Mouse (Mus musculus) CH12.LX (cell line): ENCODE measurements around the gene Scarb1. TPM values are rescaled to one million over a fixed set of nuclear protein-coding genes. Genes with fewer than 3 reads are reported as not detected.

Experiments used
- DNase-seq: peaks from one replicate; pipeline ENCODE4 v3.0.0-alpha.2; 2013; ENCODE audit errors: extremely low read depth
- H3K27ac ChIP-seq: 2 replicates; pipeline ENCODE4 v1.5.1; 2012; ENCODE audit warnings: low read depth, mild to moderate bottlenecking, control low read depth, moderate library complexity; ENCODE audit not compliant: insufficient read depth
- H3K27me3 ChIP-seq: replicated peaks from 2 replicates; pipeline ENCODE3; 2012; ENCODE audit warnings: inconsistent platforms
- H3K36me3 ChIP-seq, 2 experiments: replicated peaks in 1 of 2; 2 replicates each; pipeline versions ENCODE3 to v1.6.1; 2012; ENCODE audit warnings: inconsistent platforms in 1 of 2, low read length in 1 of 2, mild to moderate bottlenecking in 1 of 2, mixed read lengths in 1 of 2, moderate library complexity in 1 of 2; ENCODE audit not compliant: control insufficient read depth in 1 of 2, insufficient read depth in 1 of 2
- H3K4me1 ChIP-seq, 2 experiments: 2 replicates each; pipeline ENCODE4 v1.6.1; 2012; ENCODE audit warnings: inconsistent platforms in 1 of 2, moderate library complexity in 1 of 2; ENCODE audit not compliant: insufficient read depth in 2 of 2, control insufficient read depth in 1 of 2
- H3K4me2 ChIP-seq: 2 replicates; pipeline ENCODE4 v1.6.1; 2012; ENCODE audit warnings: low read depth, mild to moderate bottlenecking, control low read depth; ENCODE audit not compliant: poor library complexity, insufficient read depth, severe bottlenecking
- H3K4me3 ChIP-seq, 3 experiments: fragments of 150-350 bp in 1 of 3; sonication (generic) in 1 of 3; replicated peaks in 1 of 3; 2 replicates each; pipeline versions ENCODE3 to v1.5.1; 2011 to 2012; ENCODE audit warnings: low read depth in 2 of 3, low read length in 2 of 3, mild to moderate bottlenecking in 2 of 3, moderate library complexity in 2 of 3, control low read depth in 1 of 3, improper control_type of control experiment in 1 of 3, inconsistent platforms in 1 of 3, mixed read lengths in 1 of 3; ENCODE audit not compliant: poor library complexity in 1 of 3
- H3K79me2 ChIP-seq: replicated peaks from 2 replicates; pipeline ENCODE4 v1.6.1; 2012; ENCODE audit warnings: mild to moderate bottlenecking, moderate library complexity; ENCODE audit not compliant: control insufficient read depth, poor library complexity, insufficient read depth, severe bottlenecking; ENCODE audit errors: extremely low read depth
- H3K9ac ChIP-seq: 2 replicates; pipeline ENCODE4 v1.6.1; 2012; ENCODE audit warnings: low read depth, mild to moderate bottlenecking, control low read depth, moderate library complexity; ENCODE audit not compliant: insufficient read depth
- H3K9me3 ChIP-seq: replicated peaks from 2 replicates; pipeline ENCODE3; 2012; ENCODE audit warnings: low read length, inconsistent platforms, mixed read lengths
- BHLHE40 ChIP-seq: IDR thresholded peaks from 2 replicates; pipeline ENCODE4 v1.6.1; 2011; ENCODE audit warnings: mild to moderate bottlenecking, low read depth, low read length, improper control_type of control experiment
- CHD1 ChIP-seq: IDR thresholded peaks from 2 replicates; pipeline ENCODE4 v1.6.1; 2012; ENCODE audit warnings: low read depth, low read length, improper control_type of control experiment, inconsistent platforms
- CHD2 ChIP-seq: IDR thresholded peaks from 2 replicates; pipeline ENCODE4 v1.6.1; 2011; ENCODE audit warnings: low read length, improper control_type of control experiment
- CTCF ChIP-seq, 2 experiments: IDR thresholded peaks in 1 of 2; conservative IDR thresholded peaks in 1 of 2; 2 replicates each; pipeline ENCODE4 v1.5.1; 2011 to 2012; ENCODE audit warnings: low read depth in 2 of 2, low read length in 2 of 2, improper control_type of control experiment in 1 of 2, inconsistent platforms in 1 of 2, mild to moderate bottlenecking in 1 of 2, moderate library complexity in 1 of 2
- E2F4 ChIP-seq: IDR thresholded peaks from 2 replicates; pipeline ENCODE4 v1.6.1; 2011; ENCODE audit warnings: low read depth, low read length, improper control_type of control experiment; ENCODE audit not compliant: insufficient replicate concordance
- ELF1 ChIP-seq: IDR thresholded peaks from 2 replicates; pipeline ENCODE4 v1.6.1; 2014; ENCODE audit warnings: low read depth, mild to moderate bottlenecking, inconsistent platforms, low read length, improper control_type of control experiment
- EP300 ChIP-seq: IDR thresholded peaks from 2 replicates; pipeline ENCODE4 v1.6.1; 2011; ENCODE audit warnings: low read length, improper control_type of control experiment
- ETS1 ChIP-seq: conservative IDR thresholded peaks from 2 replicates; pipeline ENCODE4 v1.6.1; 2012; ENCODE audit warnings: low read depth, mild to moderate bottlenecking, inconsistent platforms, low read length, improper control_type of control experiment, moderate library complexity
- GABPA ChIP-seq: IDR thresholded peaks from 2 replicates; pipeline ENCODE4 v1.6.1; 2012; ENCODE audit warnings: low read depth, low read length, improper control_type of control experiment, inconsistent platforms; ENCODE audit not compliant: insufficient replicate concordance
- HCFC1 ChIP-seq: IDR thresholded peaks from 2 replicates; pipeline ENCODE4 v1.6.1; 2012; ENCODE audit warnings: low read depth, mild to moderate bottlenecking, inconsistent platforms, low read length, improper control_type of control experiment
- IRF4 ChIP-seq: IDR thresholded peaks from 2 replicates; pipeline ENCODE4 v1.6.1; 2014; ENCODE audit warnings: low read depth, mild to moderate bottlenecking, inconsistent platforms, low read length, improper control_type of control experiment
- JUN ChIP-seq: IDR thresholded peaks from 2 replicates; pipeline ENCODE4 v1.6.1; 2011; ENCODE audit warnings: low read depth, mild to moderate bottlenecking, low read length, improper control_type of control experiment, moderate library complexity; ENCODE audit not compliant: insufficient read depth
- JUND ChIP-seq: conservative IDR thresholded peaks from 2 replicates; pipeline ENCODE4 v1.6.1; 2011; ENCODE audit warnings: low read depth, low read length, improper control_type of control experiment
- KAT2A ChIP-seq: IDR thresholded peaks from 2 replicates; pipeline ENCODE4 v1.6.1; 2012; ENCODE audit warnings: low read length, improper control_type of control experiment, inconsistent platforms; ENCODE audit not compliant: insufficient replicate concordance
- MAFK ChIP-seq: IDR thresholded peaks from 2 replicates; pipeline ENCODE4 v1.6.1; 2011; ENCODE audit warnings: low read length, improper control_type of control experiment; ENCODE audit not compliant: insufficient replicate concordance
- MAX ChIP-seq: IDR thresholded peaks from 2 replicates; pipeline ENCODE4 v1.6.1; 2011; ENCODE audit warnings: low read length, improper control_type of control experiment
- MAZ ChIP-seq: IDR thresholded peaks from 2 replicates; pipeline ENCODE4 v1.6.1; 2012; ENCODE audit warnings: low read depth, mild to moderate bottlenecking, inconsistent platforms, low read length, improper control_type of control experiment, moderate library complexity
- MEF2A ChIP-seq: IDR thresholded peaks from 2 replicates; pipeline ENCODE4 v1.6.1; 2014; ENCODE audit warnings: low read depth, mild to moderate bottlenecking, inconsistent platforms, low read length, improper control_type of control experiment, borderline replicate concordance
- MXI1 ChIP-seq: IDR thresholded peaks from 2 replicates; pipeline ENCODE4 v1.6.1; 2011; ENCODE audit warnings: mild to moderate bottlenecking, low read depth, low read length, improper control_type of control experiment
- MYC ChIP-seq: IDR thresholded peaks from 2 replicates; pipeline ENCODE4 v1.6.1; 2011; ENCODE audit warnings: low read depth, mild to moderate bottlenecking, improper control_type of control experiment, low read length
- NELFE ChIP-seq: IDR thresholded peaks from 2 replicates; pipeline ENCODE4 v1.6.1; 2011; ENCODE audit warnings: low read depth, low read length, improper control_type of control experiment
- NRF1 ChIP-seq: IDR thresholded peaks from 2 replicates; pipeline ENCODE4 v1.6.1; 2014; ENCODE audit warnings: low read depth, mild to moderate bottlenecking, inconsistent platforms, low read length, improper control_type of control experiment, moderate library complexity
- PAX5 ChIP-seq: IDR thresholded peaks from 2 replicates; pipeline ENCODE4 v1.6.1; 2012; ENCODE audit warnings: low read length, inconsistent platforms, mixed read lengths
- POLR2A ChIP-seq: IDR thresholded peaks from 2 replicates; pipeline ENCODE4 v1.6.1; 2011; ENCODE audit warnings: low read depth, mild to moderate bottlenecking, improper control_type of control experiment, low read length
- POLR2AphosphoS2 ChIP-seq: IDR thresholded peaks from 2 replicates; pipeline ENCODE4 v1.6.1; 2011; ENCODE audit warnings: low read depth, low read length, improper control_type of control experiment
- RAD21 ChIP-seq: IDR thresholded peaks from 2 replicates; pipeline ENCODE4 v1.6.1; 2011; ENCODE audit warnings: low read depth, mild to moderate bottlenecking, low read length, improper control_type of control experiment, moderate library complexity
- RCOR1 ChIP-seq: conservative IDR thresholded peaks from 2 replicates; pipeline ENCODE4 v1.6.1; 2012; ENCODE audit warnings: low read depth, mild to moderate bottlenecking, inconsistent platforms, low read length, improper control_type of control experiment
- SIN3A ChIP-seq: IDR thresholded peaks from 2 replicates; pipeline ENCODE4 v1.6.1; 2012; ENCODE audit warnings: low read length, improper control_type of control experiment, inconsistent platforms
- SMC3 ChIP-seq: IDR thresholded peaks from 2 replicates; pipeline ENCODE4 v1.6.1; 2011; ENCODE audit warnings: low read depth, low read length, improper control_type of control experiment
- TBP ChIP-seq: conservative IDR thresholded peaks from 2 replicates; pipeline ENCODE4 v1.6.1; 2011; ENCODE audit warnings: low read depth, low read length, improper control_type of control experiment
- TCF12 ChIP-seq: IDR thresholded peaks from 2 replicates; pipeline ENCODE4 v1.6.1; 2014; ENCODE audit warnings: low read depth, mild to moderate bottlenecking, inconsistent platforms, low read length, improper control_type of control experiment
- UBTF ChIP-seq: IDR thresholded peaks from 2 replicates; pipeline ENCODE4 v1.6.1; 2012; ENCODE audit warnings: low read depth, mild to moderate bottlenecking, inconsistent platforms, low read length, improper control_type of control experiment, moderate library complexity
- USF1 ChIP-seq: IDR thresholded peaks from 2 replicates; pipeline ENCODE4 v1.6.1; 2014; ENCODE audit warnings: low read depth, mild to moderate bottlenecking, inconsistent platforms, low read length, improper control_type of control experiment
- USF2 ChIP-seq: conservative IDR thresholded peaks from 2 replicates; pipeline ENCODE4 v1.6.1; 2011; ENCODE audit warnings: low read depth, low read length, improper control_type of control experiment
- ZC3H11A ChIP-seq: IDR thresholded peaks from 2 replicates; pipeline ENCODE4 v1.6.1; 2012; ENCODE audit warnings: low read depth, mild to moderate bottlenecking, inconsistent platforms, low read length, improper control_type of control experiment
- ZKSCAN1 ChIP-seq: IDR thresholded peaks from 2 replicates; pipeline ENCODE4 v1.6.1; 2012; ENCODE audit warnings: low read depth, inconsistent platforms, low read length, improper control_type of control experiment, borderline replicate concordance
- ZMIZ1 ChIP-seq: IDR thresholded peaks from 2 replicates; pipeline ENCODE4 v1.6.1; 2012; ENCODE audit warnings: low read depth, mild to moderate bottlenecking, inconsistent platforms, low read length, improper control_type of control experiment
- ZNF384 ChIP-seq: IDR thresholded peaks from 2 replicates; pipeline ENCODE4 v1.6.1; 2012; ENCODE audit warnings: low read depth, low read length, improper control_type of control experiment, inconsistent platforms
- dilution Hi-C: fragments of 300-500 bp; cut with MboI; formaldehyde crosslinking; loops from 2 replicates; pipeline ENCODE4 v1.14.3; 2020; ENCODE audit warnings: low sequenced_read_pairs; ENCODE audit not compliant: extremely low pct_unique_long_range_greater_than_20kb, extremely low pct_ligation_motif_present
- in situ Hi-C: fragments of 300-500 bp; cut with MboI; formaldehyde crosslinking; loops from 3 replicates; pipeline ENCODE4 v1.14.3; 2019; ENCODE audit warnings: low sequenced_read_pairs, low pct_ligation_motif_present, low pct_unique_long_range_greater_than_20kb, mixed read lengths
- polyA plus RNA-seq: library from polyadenylated mRNA; unstranded; fragments of >175 nt; gene quantifications from 2 replicates; pipeline ENCODE4 v1.2.1, GENCODE M21; 2012; ENCODE audit warnings: low read depth; ENCODE audit not compliant: insufficient read length
- total RNA-seq, 2 experiments: library from RNA; depleted of rRNA; stranded (reverse); fragments of 300-350 nt in 1 of 2; fragments of >200 nt in 1 of 2; gene quantifications; 2 replicates each; pipeline ENCODE4 v1.2.3; 2012 to 2014

Gene Scarb1
- total and polyA plus RNA-seq, 3 experiments, result 11.6 to 24.7 (median 20.0) TPM

DNA sequence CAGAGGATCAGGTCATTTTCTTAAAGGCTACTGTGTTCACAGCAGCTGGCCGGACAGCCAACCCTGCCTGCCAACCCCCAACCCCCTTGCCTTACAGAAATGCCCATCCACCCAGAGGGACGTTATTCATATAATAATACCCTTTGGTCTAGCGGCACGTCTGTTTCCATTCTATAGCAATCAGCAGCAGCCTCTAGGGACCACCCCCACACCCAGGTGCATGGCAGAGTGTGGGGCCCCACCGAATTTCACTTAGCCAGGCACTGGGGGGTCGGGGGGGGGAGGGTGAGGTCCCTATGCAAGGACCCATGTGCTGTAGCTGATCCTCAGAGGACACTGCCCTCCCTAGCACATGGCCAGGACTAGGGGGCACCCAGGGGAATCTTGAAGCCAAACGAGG, 61.7 kb downstream of the Scarb1 start:
- peak overlapping the region in 1 of 3 experiments; percentile 5 for H3K4me3 ChIP-seq
- peaks cover 14 to 48% of the 10 kb centered on the region in 2 experiments for H3K4me1 ChIP-seq
- in situ Hi-C loops (no loop called here), dilution Hi-C loops (no loop called here)
- no peak overlapping the region; the same call in 1 of the 2 replicates for H3K4me2 ChIP-seq
- DNase-seq, result peak; percentile 58
- peaks cover 0 to 34% of the 10 kb centered on the region in 2 experiments for H3K36me3 ChIP-seq
- no peaks in the 10 kb centered on the region for H3K27me3 ChIP-seq
- TF ChIP-seq EP300 (peak; percentile 39; the same call in 1 of the 2 replicates), TCF12 (peak; percentile 56; the same call in 1 of the 2 replicates), ETS1 (peak; percentile 27), USF2 (no peak), ZMIZ1 (no peak), ZC3H11A (no peak), CTCF (conservative IDR thresholded peaks at IDR 0.05 in 1 of 2, IDR thresholded peaks at IDR 0.05 in 1 of 2; ENCODE audit: low read depth in 2 of 2, low read length in 2 of 2) (no peak), BHLHE40 (peak; percentile 37; the same call in 1 of the 2 replicates), CHD1 (no peak), PAX5 (no peak), E2F4 (no peak), GABPA (no peak), NRF1 (no peak), JUND (no peak), IRF4 (no peak), MEF2A (no peak), USF1 (no peak), UBTF (no peak), NELFE (no peak), MXI1 (no peak), KAT2A (no peak), TBP (no peak), JUN (no peak), ELF1 (no peak), MYC (no peak), HCFC1 (no peak), POLR2A (no peak), RCOR1 (no peak), SMC3 (no peak), ZKSCAN1 (no peak), MAZ (no peak), SIN3A (no peak), RAD21 (no peak), MAX (no peak; the same call in 1 of the 2 replicates), ZNF384 (no peak), CHD2 (peak; percentile 40; the same call in 1 of the 2 replicates), POLR2AphosphoS2 (no peak), MAFK (no peak)
- H3K27ac ChIP-seq, result no peak overlapping the region
- no peaks in the 10 kb centered on the region for H3K79me2 ChIP-seq
- H3K9ac ChIP-seq, result no peak overlapping the region
- no peaks in the 10 kb centered on the region for H3K9me3 ChIP-seq
